Mouse (Mus musculus) MEL (cell line): ENCODE results near the gene Muc13.

Experiments used
- BHLHE40 ChIP-seq: IDR thresholded peaks from 2 replicates; pipeline ENCODE4 v1.6.1; 2012; ENCODE audit warnings: low read depth, mild to moderate bottlenecking, inconsistent platforms, low read length, improper control_type of control experiment, borderline replicate concordance
- CTCF ChIP-seq, 3 experiments: IDR thresholded peaks in 2 of 3; conservative IDR thresholded peaks in 1 of 3; 2 replicates each; pipeline ENCODE4 v1.5.1; 2011 to 2012; ENCODE audit warnings: low read length in 3 of 3, low read depth in 2 of 3, mild to moderate bottlenecking in 2 of 3, improper control_type of control experiment in 1 of 3, inconsistent platforms in 1 of 3, mixed read lengths in 1 of 3, moderate library complexity in 1 of 3; ENCODE audit not compliant: control insufficient read depth in 1 of 3, insufficient read depth in 1 of 3, poor library complexity in 1 of 3, severe bottlenecking in 1 of 3
- EP300 ChIP-seq, 2 experiments: IDR thresholded peaks; 2 replicates each; pipeline ENCODE4 v1.6.1; 2011; ENCODE audit warnings: improper control_type of control experiment in 2 of 2, low read length in 2 of 2, low read depth in 1 of 2, mild to moderate bottlenecking in 1 of 2
- ETS1 ChIP-seq: IDR thresholded peaks from 2 replicates; pipeline ENCODE4 v1.6.1; 2012; ENCODE audit warnings: low read depth, mild to moderate bottlenecking, inconsistent platforms, low read length, improper control_type of control experiment, moderate library complexity
- GATA1 ChIP-seq: IDR thresholded peaks from 2 replicates; pipeline ENCODE4 v1.6.1; 2011; ENCODE audit warnings: low read depth, low read length, improper control_type of control experiment
- MAZ ChIP-seq: IDR thresholded peaks from 2 replicates; pipeline ENCODE4 v1.6.1; 2012; ENCODE audit warnings: low read depth, mild to moderate bottlenecking, inconsistent platforms, low read length, improper control_type of control experiment
- NRF1 ChIP-seq: IDR thresholded peaks from 2 replicates; pipeline ENCODE4 v1.6.1; 2014; ENCODE audit warnings: low read depth, mild to moderate bottlenecking, inconsistent platforms, low read length, improper control_type of control experiment, moderate library complexity; ENCODE audit not compliant: poor library complexity, insufficient read depth, severe bottlenecking
- POLR2A ChIP-seq, 2 experiments: IDR thresholded peaks; 2 replicates each; pipeline ENCODE4 v1.6.1; 2011 to 2012; ENCODE audit warnings: low read length in 2 of 2, mild to moderate bottlenecking in 2 of 2, control low read depth in 1 of 2, improper control_type of control experiment in 1 of 2, low read depth in 1 of 2, moderate library complexity in 1 of 2; ENCODE audit not compliant: control insufficient read depth in 1 of 2, insufficient read depth in 1 of 2, poor library complexity in 1 of 2
- POLR2AphosphoS2 ChIP-seq: IDR thresholded peaks from 2 replicates; pipeline ENCODE4 v1.6.1; 2011; ENCODE audit warnings: low read length, improper control_type of control experiment
- POLR2AphosphoS5 ChIP-seq: IDR thresholded peaks from 2 replicates; pipeline ENCODE4 v1.6.1; 2012; ENCODE audit warnings: low read depth, borderline replicate concordance, mild to moderate bottlenecking, inconsistent platforms, low read length, moderate library complexity, mixed read lengths
- RCOR1 ChIP-seq: IDR thresholded peaks from 2 replicates; pipeline ENCODE4 v1.6.1; 2012; ENCODE audit warnings: low read depth, mild to moderate bottlenecking, inconsistent platforms, low read length, improper control_type of control experiment
- TAL1 ChIP-seq: IDR thresholded peaks from 2 replicates; pipeline ENCODE4 v1.6.1; 2012; ENCODE audit warnings: mild to moderate bottlenecking, inconsistent platforms, low read length, moderate library complexity, mixed read lengths
- TCF12 ChIP-seq: IDR thresholded peaks from 2 replicates; pipeline ENCODE4 v1.6.1; 2014; ENCODE audit warnings: low read depth, mild to moderate bottlenecking, inconsistent platforms, low read length, improper control_type of control experiment, moderate library complexity
- UBTF ChIP-seq: IDR thresholded peaks from 2 replicates; pipeline ENCODE4 v1.6.1; 2012; ENCODE audit warnings: low read depth, mild to moderate bottlenecking, inconsistent platforms, low read length, improper control_type of control experiment, moderate library complexity, borderline replicate concordance; ENCODE audit not compliant: insufficient read depth

DNA sequence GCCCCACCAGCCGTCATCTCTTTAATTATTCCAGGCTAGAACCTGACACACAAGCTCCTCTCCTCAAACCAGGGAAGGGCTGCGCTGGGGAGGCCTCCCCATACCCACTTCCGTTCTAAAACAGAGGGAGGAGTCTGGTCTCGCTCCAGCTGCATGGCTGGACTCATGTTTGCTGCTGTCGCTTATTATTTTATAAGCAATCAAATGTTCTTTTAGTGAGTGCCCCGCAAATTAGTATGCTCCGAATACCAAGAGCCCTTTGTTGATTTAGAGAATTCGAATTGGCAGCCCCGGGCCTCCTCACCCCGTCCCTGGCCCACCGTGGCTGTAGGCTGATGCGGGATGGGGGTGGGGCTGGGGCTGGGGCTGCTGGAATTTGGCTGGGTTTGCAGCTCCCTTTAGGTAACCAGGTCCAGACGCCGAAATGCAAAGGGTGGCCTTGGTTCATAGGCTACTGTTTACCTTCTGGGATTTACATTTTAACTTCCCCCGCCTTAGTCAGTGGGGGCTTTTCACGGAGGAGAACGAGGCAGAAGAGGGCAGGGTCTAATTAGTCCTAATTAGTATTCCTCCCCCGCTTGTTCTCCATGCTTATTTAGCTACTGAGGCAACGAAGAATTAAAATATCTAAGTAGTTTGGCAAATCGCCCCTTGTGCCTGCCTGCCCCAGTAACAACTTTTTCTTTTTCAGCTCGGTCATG is 39.0 kb downstream of the Muc13 start:
- TF ChIP-seq EP300 (IDR thresholded peaks at IDR 0.05; ENCODE audit: low read depth in 1 of 2, low read length in 2 of 2) (no peak), ETS1 (no peak), CTCF (IDR thresholded peaks at IDR 0.05 in 2 of 3, conservative IDR thresholded peaks at IDR 0.05 in 1 of 3; ENCODE audit: control insufficient read depth in 1 of 3, insufficient read depth in 1 of 3, low read depth in 2 of 3, low read length in 3 of 3, poor library complexity in 1 of 3, severe bottlenecking in 1 of 3) (no peak), UBTF (no peak), MAZ (no peak), TAL1 (no peak), GATA1 (no peak), TCF12 (no peak), RCOR1 (no peak), POLR2AphosphoS5 (no peak), POLR2A (IDR thresholded peaks at IDR 0.05; ENCODE audit: control insufficient read depth in 1 of 2, insufficient read depth in 1 of 2, low read depth in 1 of 2, low read length in 2 of 2, poor library complexity in 1 of 2) (no peak), BHLHE40 (no peak), NRF1 (no peak), POLR2AphosphoS2 (no peak)
